Mouse (Mus musculus) MEL (cell line): ENCODE measurements around the gene Sh3gl3.

Experiments
- POLR2A ChIP-seq, 2 experiments: IDR thresholded peaks; 2 replicates each; pipeline ENCODE4 v1.6.1; 2011 to 2012; ENCODE audit warnings: low read length in 2 of 2, mild to moderate bottlenecking in 2 of 2, control low read depth in 1 of 2, improper control_type of control experiment in 1 of 2, low read depth in 1 of 2, moderate library complexity in 1 of 2; ENCODE audit not compliant: control insufficient read depth in 1 of 2, insufficient read depth in 1 of 2, poor library complexity in 1 of 2
- RCOR1 ChIP-seq: IDR thresholded peaks from 2 replicates; pipeline ENCODE4 v1.6.1; 2012; ENCODE audit warnings: low read depth, mild to moderate bottlenecking, inconsistent platforms, low read length, improper control_type of control experiment

GRCm38 (mm10) chr7:82271742-82272141, 98.1 kb downstream of the Sh3gl3 start:
- TF ChIP-seq POLR2A (IDR thresholded peaks at IDR 0.05; ENCODE audit: control insufficient read depth in 1 of 2, insufficient read depth in 1 of 2, low read depth in 1 of 2, low read length in 2 of 2, poor library complexity in 1 of 2) (no peak), RCOR1 (no peak)
